Comparison of ENCODE assay signal across 9 mouse cellular contexts in genomic region chr8:26443041-26443440, GRCm38 (mm10).
DNase-seq lines count a peak whose midpoint lies in the region; ATAC-seq and TF ChIP-seq lines count a peak whose summit lies in the region.
"Had no signal": no experiment of that assay in that cellular context is flagged by ENCODE, and none has a peak within 500 bp of the region (broad histone marks: within the 10 kb centered on the region; RNA-seq: fewer than 3 reads in every experiment).

No protein-coding gene starts in this region.

- H3K36me3 ChIP-seq in neural tube, embryonic 15.5 days, result no peaks in the 10 kb centered on the region
- no peaks in the 10 kb centered on the region for H3K36me3 ChIP-seq in kidney, postnatal 0 days (ENCODE audit: insufficient read depth, low read length)
- no peaks in the 10 kb centered on the region for H3K36me3 ChIP-seq in liver, embryonic 11.5 days (ENCODE audit: control insufficient read depth, insufficient read depth, low read length)
- H3K36me3 ChIP-seq: heart, embryonic 15.5 days had no signal

- H3K27ac ChIP-seq in neural tube, embryonic 15.5 days (replicated peaks), result no peak overlapping the region
- H3K27ac ChIP-seq in kidney, postnatal 0 days, result no peak overlapping the region
- no peak overlapping the region for H3K27ac ChIP-seq in liver, embryonic 11.5 days (ENCODE audit: low read depth, low read length)
- H3K27ac ChIP-seq: heart, embryonic 15.5 days had no signal

- peaks cover 25% of the 10 kb centered on the region for H3K4me1 ChIP-seq in neural tube, embryonic 15.5 days
- H3K4me1 ChIP-seq in kidney, postnatal 0 days (replicated peaks; ENCODE audit: insufficient read depth, low read length), result no peaks in the 10 kb centered on the region
- H3K4me1 ChIP-seq in liver, embryonic 11.5 days (replicated peaks; ENCODE audit: control insufficient read depth, insufficient read depth, low read length), result no peaks in the 10 kb centered on the region
- H3K4me1 ChIP-seq: heart, embryonic 15.5 days had no signal

- peak; percentile 76 for DNase-seq in neural tube, embryonic 10.5 days (ENCODE audit: extremely low spot score, low spot score)
- peak; percentile 36 for DNase-seq in c-Kit-positive CD71-negative TER-119-negative erythroid progenitor cells, embryonic 14.5 days (ENCODE audit: low read depth)
- peak; percentile 9 to 60 for DNase-seq in frontal cortex, postnatal 10 days (ENCODE audit: low spot score in 2 of 2)
- DNase-seq in kidney, postnatal 0 days (ENCODE audit: low spot score), result peak; percentile 81
- peak; percentile 37 for DNase-seq in liver, embryonic 11.5 days (ENCODE audit: low spot score)
- peak; percentile 84 for DNase-seq in retina, embryonic 14.5 days (ENCODE audit: low spot score)
- peak; percentile 78 for DNase-seq in thymus, postnatal 4 days

- H3K9me3 ChIP-seq in neural tube, embryonic 15.5 days (replicated peaks), result no peaks in the 10 kb centered on the region
- H3K9me3 ChIP-seq in kidney, postnatal 0 days (replicated peaks; ENCODE audit: low read length), result no peaks in the 10 kb centered on the region
- no peaks in the 10 kb centered on the region for H3K9me3 ChIP-seq in liver, embryonic 11.5 days (ENCODE audit: control insufficient read depth, low read length)
- H3K9me3 ChIP-seq: heart, embryonic 15.5 days had no signal

- no peaks in the 10 kb centered on the region for H3K27me3 ChIP-seq in neural tube, embryonic 15.5 days (replicated peaks)
- H3K27me3 ChIP-seq in kidney, postnatal 0 days (ENCODE audit: insufficient read depth, low read length), result no peaks in the 10 kb centered on the region
- no peaks in the 10 kb centered on the region for H3K27me3 ChIP-seq in liver, embryonic 11.5 days (replicated peaks; ENCODE audit: control insufficient read depth, insufficient read depth, low read length)
- H3K27me3 ChIP-seq: heart, embryonic 15.5 days had no signal

- H3K4me3 ChIP-seq in neural tube, embryonic 15.5 days (replicated peaks), result no peak overlapping the region
- H3K4me3 ChIP-seq in kidney, postnatal 0 days (replicated peaks; ENCODE audit: low read depth, low read length), result no peak overlapping the region
- H3K4me3 ChIP-seq in liver, embryonic 11.5 days (ENCODE audit: low read depth, low read length), result no peak overlapping the region
- H3K4me3 ChIP-seq: heart, embryonic 15.5 days had no signal

- no peak overlapping the region for H3K9ac ChIP-seq in neural tube, embryonic 15.5 days (replicated peaks)
- H3K9ac ChIP-seq in kidney, postnatal 0 days (ENCODE audit: low read depth, low read length), result no peak overlapping the region
- H3K9ac ChIP-seq in liver, embryonic 11.5 days (ENCODE audit: low read depth, low read length), result no peak overlapping the region
- H3K9ac ChIP-seq: heart, embryonic 15.5 days had no signal

- WGBS in neural tube, embryonic 15.5 days, result 43% methylated on average over 4 of the region's 4 CpGs
- WGBS in kidney, postnatal 0 days, result 47% methylated on average over 4 of the region's 4 CpGs
- 37% methylated on average over 4 of the region's 4 CpGs for WGBS in liver, embryonic 11.5 days

- no peak overlapping the region for H3K4me2 ChIP-seq in neural tube, embryonic 15.5 days
- H3K4me2 ChIP-seq in kidney, postnatal 0 days (ENCODE audit: low read length), result no peak overlapping the region
- no peak overlapping the region for H3K4me2 ChIP-seq in liver, embryonic 11.5 days
- H3K4me2 ChIP-seq: heart, embryonic 15.5 days had no signal

- ATAC-seq in neural tube, embryonic 15.5 days (ENCODE audit: low FRiP score), result no peak
- no peak for ATAC-seq in kidney, postnatal 0 days (replicated peaks; ENCODE audit: low FRiP score, low read depth)
- ATAC-seq in liver, embryonic 11.5 days (replicated peaks; ENCODE audit: low FRiP score), result no peak

- TF ChIP-seq CTCF in kidney, postnatal 0 days (IDR thresholded peaks at IDR 0.05; ENCODE audit: low read depth), result peak; percentile 80
